Mouse (Mus musculus) neural tube, embryonic 14.5 days (tissue): ENCODE results near the gene Commd9. TPM values are rescaled to one million over a fixed set of nuclear protein-coding genes. Genes with fewer than 3 reads are reported as not detected.

ENCODE experiments used
- ATAC-seq: fragments of 200-750 bp; cut with Nextera tagmentation; 2 replicates; pipeline ENCODE4 v1.8.0; 2017; ENCODE audit warnings: low read depth, mild to moderate bottlenecking, moderate TSS enrichment, moderate library complexity
- H3K27ac ChIP-seq: fragments of 300-500 bp; sonication (generic); 2 replicates; pipeline ENCODE4 v1.5.1; 2014; ENCODE audit warnings: low read depth, mild to moderate bottlenecking, control low read depth, low read length, moderate library complexity, mixed read lengths
- H3K27me3 ChIP-seq: fragments of 300-500 bp; sonication (generic); 2 replicates; pipeline ENCODE4 v1.6.1; 2014; ENCODE audit warnings: low read length; ENCODE audit not compliant: control insufficient read depth, insufficient read depth
- H3K36me3 ChIP-seq: fragments of 300-500 bp; sonication (generic); 2 replicates; pipeline ENCODE4 v1.6.1; 2014; ENCODE audit warnings: low read length, mixed read lengths; ENCODE audit not compliant: control insufficient read depth, insufficient read depth
- H3K4me1 ChIP-seq: fragments of 300-500 bp; sonication (generic); 2 replicates; pipeline ENCODE4 v1.6.1; 2014; ENCODE audit warnings: low read length; ENCODE audit not compliant: control insufficient read depth, insufficient read depth
- H3K4me2 ChIP-seq: fragments of 300-500 bp; sonication (generic); 2 replicates; pipeline ENCODE4 v1.6.1; 2014; ENCODE audit warnings: mild to moderate bottlenecking, low read depth, low read length, control low read depth
- H3K4me3 ChIP-seq: fragments of 300-500 bp; sonication (generic); 2 replicates; pipeline ENCODE4 v1.5.1; 2014; ENCODE audit warnings: low read depth, low read length, control low read depth, mixed read lengths
- H3K9ac ChIP-seq: fragments of 300-500 bp; sonication (generic); replicated peaks from 2 replicates; pipeline ENCODE4 v1.6.1; 2014; ENCODE audit warnings: low read depth, mild to moderate bottlenecking, control low read depth, low read length, mixed read lengths
- H3K9me3 ChIP-seq: fragments of 300-500 bp; sonication (generic); 2 replicates; pipeline ENCODE4 v1.6.1; 2016; ENCODE audit warnings: low read length; ENCODE audit not compliant: control insufficient read depth
- WGBS: fragments of 180-500 bp; shearing (Covaris S2); extraction: QIAGEN DNeasy Blood & Tissue Kit; methylation state at CpG from one replicate; pipeline ENCODE4 v1.1.7; 2014; 5-methylcytosine and 5-hydroxymethylcytosine counted together
- polyA plus RNA-seq: library from polyadenylated mRNA; unstranded; fragments of >200 nt; fragmentation: Nextera tagmentation; extraction: Ambion mirVana; gene quantifications from 2 replicates; pipeline ENCODE4 v1.2.1, GENCODE M21; 2014

Gene Commd9
- polyA plus RNA-seq, 1 experiment from 2014 or later = 104 TPM

DNA sequence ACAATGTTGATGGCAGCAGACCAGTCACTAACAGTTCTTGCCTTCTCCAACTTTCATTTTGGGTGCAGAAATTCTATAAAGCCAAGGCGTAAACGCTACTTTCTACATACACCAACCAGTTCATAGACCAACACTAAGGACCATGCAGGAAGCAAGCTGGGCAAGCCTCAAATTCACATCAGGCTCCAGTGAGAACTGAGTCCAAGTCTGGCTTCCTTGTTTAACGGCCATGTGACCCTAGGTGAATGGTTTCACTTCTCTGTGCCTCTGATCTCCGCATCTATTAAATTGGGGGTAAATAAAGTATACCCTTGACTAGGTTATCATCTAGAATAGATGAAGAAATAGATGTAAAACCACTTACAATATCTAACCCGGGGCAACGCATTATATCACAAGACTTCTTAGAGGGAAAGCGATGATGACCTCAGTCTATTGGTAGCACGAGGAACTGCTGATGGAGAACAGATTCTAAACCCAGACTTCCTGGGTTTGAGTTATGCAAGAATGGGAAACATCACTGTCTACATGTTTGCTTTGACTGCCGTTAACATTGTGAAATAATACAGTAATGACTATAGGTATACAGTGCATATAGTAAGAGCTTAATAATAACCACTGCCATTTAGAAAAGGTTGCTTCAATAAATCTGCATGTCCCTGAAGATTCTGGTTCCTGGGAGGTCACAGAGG is 4.4 kb upstream of the Commd9 start:
- H3K9ac ChIP-seq = no peak overlapping the region
- H3K9me3 ChIP-seq = no peaks in the 10 kb centered on the region
- no peak overlapping the region for H3K27ac ChIP-seq
- H3K4me2 ChIP-seq = no peak overlapping the region
- peaks cover 2% of the 10 kb centered on the region for H3K4me1 ChIP-seq
- ATAC-seq = no peak
- no peak overlapping the region for H3K4me3 ChIP-seq
- 93% methylated on average over 9 of the region's 9 CpGs for WGBS
- H3K36me3 ChIP-seq = no peaks in the 10 kb centered on the region
- no peaks in the 10 kb centered on the region for H3K27me3 ChIP-seq

- no peaks in the 10 kb centered on the region for H3K9me3 ChIP-seq
- H3K4me2 ChIP-seq = no peak within 1 kb of the TSS
- 13% methylated on average over 3 of the region's 3 CpGs for whole genome bisulfite sequencing
- no peak within 1 kb of the TSS for H3K4me3 ChIP-seq
- H3K27me3 ChIP-seq = no peaks in the 10 kb centered on the region
- no peak within 1 kb of the TSS for H3K9ac ChIP-seq
- H3K36me3 ChIP-seq = no peaks in the 10 kb centered on the region
- H3K4me1 ChIP-seq = peaks cover 9% of the 10 kb centered on the region
- ATAC-seq = no peak
- H3K27ac ChIP-seq = no peak within 1 kb of the TSS
Observed at GRCm38 (mm10) chr2:101882998-101883397, 3.0 kb upstream of the Commd9 start, which contains the start of gene Prr5l. Prr5l (minus strand) TSS chr2:101883027.

DNA sequence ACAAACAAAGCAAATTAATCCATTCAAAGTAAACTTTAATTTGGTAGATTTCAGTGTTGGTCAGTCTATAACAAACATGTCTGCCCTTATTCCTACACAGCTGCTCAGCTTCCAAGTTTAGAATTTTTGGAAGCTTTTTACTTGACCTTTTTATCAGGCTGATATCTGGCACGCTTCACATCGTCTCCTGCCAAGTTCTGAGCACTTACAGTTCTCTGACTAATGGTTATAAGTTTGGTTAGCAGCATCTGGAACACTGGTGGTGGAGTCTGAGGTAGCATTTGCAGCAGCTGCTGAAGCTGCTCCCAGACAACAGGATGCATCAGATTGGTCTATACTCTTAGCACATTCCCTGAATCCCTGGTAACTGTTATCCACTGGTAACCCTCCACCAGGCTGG is 1.8 kb upstream of the Commd9 start:
- Histone ChIP-seq H3K27me3 (no peaks in the 10 kb centered on the region), H3K27ac (no peak overlapping the region), H3K4me1 (peaks cover 9% of the 10 kb centered on the region), H3K9me3 (no peaks in the 10 kb centered on the region), H3K4me2 (no peak overlapping the region), H3K36me3 (no peaks in the 10 kb centered on the region), H3K9ac (no peak overlapping the region), H3K4me3 (no peak overlapping the region)
- ATAC-seq = no peak
- 87% methylated on average over 2 of the region's 2 CpGs for WGBS

GRCm38 (mm10) chr2:101888886-101889285 is 2.8 kb downstream of the Commd9 start:
- H3K9me3 ChIP-seq = no peaks in the 10 kb centered on the region
- H3K27ac ChIP-seq = no peak overlapping the region
- peaks cover 9% of the 10 kb centered on the region for H3K4me1 ChIP-seq
- ATAC-seq = no peak
- WGBS = 93% methylated on average over 8 of the region's 8 CpGs
- no peak overlapping the region for H3K4me2 ChIP-seq
- H3K36me3 ChIP-seq = no peaks in the 10 kb centered on the region
- no peak overlapping the region for H3K4me3 ChIP-seq
- no peaks in the 10 kb centered on the region for H3K27me3 ChIP-seq
- H3K9ac ChIP-seq = no peak overlapping the region

GRCm38 (mm10) chr2:101891143-101891542 is 5.1 kb downstream of the Commd9 start:
- Histone ChIP-seq H3K36me3 (no peaks in the 10 kb centered on the region), H3K4me2 (no peak overlapping the region), H3K27me3 (no peaks in the 10 kb centered on the region), H3K4me1 (peaks cover 9% of the 10 kb centered on the region), H3K9ac (no peak overlapping the region), H3K27ac (no peak overlapping the region), H3K9me3 (no peaks in the 10 kb centered on the region), H3K4me3 (no peak overlapping the region)
- ATAC-seq = peak; percentile 29; the same call in 1 of the 2 replicates
- WGBS = 32% methylated on average over 7 of the region's 7 CpGs

DNA sequence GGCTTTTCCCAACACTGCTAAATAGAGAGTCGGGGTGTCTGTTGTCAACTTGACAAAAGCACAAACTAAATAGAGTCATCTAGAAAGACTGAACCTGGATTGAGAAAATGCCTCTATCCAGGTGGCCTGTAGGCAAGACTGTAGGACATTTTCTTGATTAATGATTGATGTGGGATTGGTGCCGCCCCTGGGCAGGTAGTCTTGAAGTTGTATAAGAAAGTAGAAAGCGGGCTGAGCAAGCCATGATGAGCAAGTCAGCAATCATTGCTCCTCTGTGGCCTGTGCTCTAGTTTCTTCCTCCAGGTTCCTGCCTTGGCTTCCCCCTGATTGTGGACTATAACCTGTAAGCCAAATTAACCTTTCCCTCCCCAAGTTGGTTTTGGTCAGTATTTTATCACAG is 8.1 kb downstream of the Commd9 start:
- no peak overlapping the region for H3K4me3 ChIP-seq
- WGBS = 96% methylated on average over 3 of the region's 3 CpGs
- no peak overlapping the region for H3K4me2 ChIP-seq
- H3K9me3 ChIP-seq = no peaks in the 10 kb centered on the region
- no peaks in the 10 kb centered on the region for H3K4me1 ChIP-seq
- 0 out of 2 replicates have a peak, but pooled peaks cover 5% of the 10 kb centered on the region for H3K36me3 ChIP-seq
- no peak for ATAC-seq
- no peak overlapping the region for H3K9ac ChIP-seq
- no peak overlapping the region for H3K27ac ChIP-seq
- no peaks in the 10 kb centered on the region for H3K27me3 ChIP-seq

GRCm38 (mm10) chr2:101896425-101897204 is 10.6 kb downstream of the Commd9 start:
- H3K27ac ChIP-seq = no peak overlapping the region
- no peaks in the 10 kb centered on the region for H3K4me1 ChIP-seq
- no peak overlapping the region for H3K4me2 ChIP-seq
- ATAC-seq = no peak
- no peak overlapping the region for H3K9ac ChIP-seq
- no peaks in the 10 kb centered on the region for H3K9me3 ChIP-seq
- 0 out of 2 replicates have a peak, but pooled peaks cover 5% of the 10 kb centered on the region for H3K36me3 ChIP-seq
- 69% methylated on average over 10 of the region's 10 CpGs for WGBS
- H3K27me3 ChIP-seq = no peaks in the 10 kb centered on the region
- no peak overlapping the region for H3K4me3 ChIP-seq

GRCm38 (mm10) chr2:101902196-101902595 is 16.1 kb downstream of the Commd9 start:
- Histone ChIP-seq H3K4me3 (no peak overlapping the region), H3K9ac (no peak overlapping the region), H3K27me3 (no peaks in the 10 kb centered on the region), H3K36me3 (no peaks in the 10 kb centered on the region), H3K27ac (no peak overlapping the region), H3K4me2 (no peak overlapping the region), H3K4me1 (peaks cover 4% of the 10 kb centered on the region), H3K9me3 (no peaks in the 10 kb centered on the region)
- 69% methylated on average over 4 of the region's 4 CpGs for WGBS
- no peak for ATAC-seq
